Comparison of ENCODE assay signal across 8 mouse cellular contexts in genomic region chr6:67535005-67535776, GRCm38 (mm10). TPM values are rescaled to one million over a fixed set of nuclear protein-coding genes. Genes with fewer than 3 reads are reported as not detected.
DNase-seq lines count a peak whose midpoint lies in the region; ATAC-seq lines count a peak whose summit lies in the region.

No protein-coding gene starts in this region.

- H3K4me3 ChIP-seq in heart, embryonic 11.5 days (ENCODE audit: low read depth, low read length), result peak overlapping the region; percentile 44
- H3K4me3 ChIP-seq in hindbrain, embryonic 11.5 days (ENCODE audit: low read depth, low read length), result peak overlapping the region; percentile 34
- peak overlapping the region; percentile 36 for H3K4me3 ChIP-seq in liver, embryonic 12.5 days

- H3K4me2 ChIP-seq in heart, embryonic 11.5 days, result peak overlapping the region; percentile 83
- H3K4me2 ChIP-seq in hindbrain, embryonic 11.5 days (replicated peaks; ENCODE audit: low read depth, low read length), result peak overlapping the region; percentile 60
- H3K4me2 ChIP-seq in liver, embryonic 12.5 days, result peak overlapping the region; percentile 59

- no peak overlapping the region for H3K27ac ChIP-seq in heart, embryonic 11.5 days (ENCODE audit: low read depth, low read length)
- H3K27ac ChIP-seq in hindbrain, embryonic 11.5 days (ENCODE audit: low read depth, low read length), result no peak overlapping the region
- H3K27ac ChIP-seq in liver, embryonic 12.5 days, result no peak overlapping the region

- peak overlapping the region; percentile 39; the same call in 1 of the 2 replicates for H3K9ac ChIP-seq in heart, embryonic 11.5 days (ENCODE audit: low read depth, low read length)
- H3K9ac ChIP-seq in hindbrain, embryonic 11.5 days (ENCODE audit: low read depth, low read length), result no peak overlapping the region
- no peak overlapping the region for H3K9ac ChIP-seq in liver, embryonic 12.5 days

- H3K4me1 ChIP-seq in heart, embryonic 11.5 days (ENCODE audit: control insufficient read depth, insufficient read depth, low read length), result no peaks in the 10 kb centered on the region
- H3K4me1 ChIP-seq in hindbrain, embryonic 11.5 days (replicated peaks; ENCODE audit: control insufficient read depth, insufficient read depth, low read length), result no peaks in the 10 kb centered on the region; the same call in 1 of the 2 replicates
- H3K4me1 ChIP-seq in liver, embryonic 12.5 days, result 0 out of 2 replicates have a peak, but pooled peaks cover 5% of the 10 kb centered on the region

- H3K27me3 ChIP-seq in heart, embryonic 11.5 days (ENCODE audit: control insufficient read depth, insufficient read depth, low read length), result peaks cover 56% of the 10 kb centered on the region
- H3K27me3 ChIP-seq in hindbrain, embryonic 11.5 days (ENCODE audit: control insufficient read depth, insufficient read depth, low read length), result peaks cover 39% of the 10 kb centered on the region
- peaks cover 60% of the 10 kb centered on the region for H3K27me3 ChIP-seq in liver, embryonic 12.5 days (replicated peaks)

- DNase-seq in heart, postnatal 36 days, result no peak
- DNase-seq in ZHBTc4 (ENCODE audit: low read depth, low spot score), result peak; percentile 69
- peak; percentile 67 for DNase-seq in hindbrain, embryonic 11.5 days (ENCODE audit: low spot score)
- DNase-seq in T-cell, adult 2 months (ENCODE audit: low spot score), result no peak
- DNase-seq in adrenal gland, adult 18-20 months (ENCODE audit: low spot score in 2 of 2), result no peak

- 1% methylated on average over 62 of the region's 62 CpGs for WGBS in heart, embryonic 11.5 days (ENCODE audit: insufficient replicate concordance)
- WGBS in hindbrain, embryonic 11.5 days, result under 1% methylated on average over 62 of the region's 62 CpGs
- WGBS in liver, embryonic 12.5 days (ENCODE audit: insufficient replicate concordance), result 2% methylated on average over 62 of the region's 62 CpGs

- intact Hi-C loops in heart, postnatal 36 days (cut with DNase I), result no loop called here

- ATAC-seq in heart, embryonic 11.5 days (replicated peaks; ENCODE audit: insufficient number of reproducible peaks, low FRiP score, low TSS enrichment), result 0 out of 2 replicates have a peak, but pooled peaks have one; percentile 26
- peak; percentile 68 for ATAC-seq in hindbrain, embryonic 11.5 days (ENCODE audit: low FRiP score)
- ATAC-seq in liver, embryonic 12.5 days, result peak; percentile 51; the same call in 1 of the 2 replicates
- ATAC-seq in monocyte, adult 5-6 weeks (replicated peaks; ENCODE audit: insufficient number of reproducible peaks, low FRiP score, low TSS enrichment, poor library complexity, severe bottlenecking), result peak; percentile 13; the same call in 1 of the 2 replicates

- no peaks in the 10 kb centered on the region for H3K9me3 ChIP-seq in heart, embryonic 11.5 days (replicated peaks; ENCODE audit: control insufficient read depth, low read length)
- H3K9me3 ChIP-seq in hindbrain, embryonic 11.5 days (ENCODE audit: control insufficient read depth, low read length), result no peaks in the 10 kb centered on the region
- H3K9me3 ChIP-seq in liver, embryonic 12.5 days (replicated peaks), result no peaks in the 10 kb centered on the region

- H3K36me3 ChIP-seq in heart, embryonic 11.5 days (ENCODE audit: control insufficient read depth, insufficient read depth, low read length), result no peaks in the 10 kb centered on the region
- no peaks in the 10 kb centered on the region for H3K36me3 ChIP-seq in hindbrain, embryonic 11.5 days (ENCODE audit: control insufficient read depth, insufficient read depth, low read length)
- no peaks in the 10 kb centered on the region for H3K36me3 ChIP-seq in liver, embryonic 12.5 days

RNA-seq across cellular contexts. Expression of gene Tacstd2, which starts 0.4 kb away (rescaled TPM):
- polyA plus RNA-seq in heart, embryonic 11.5 days (2014; fragmentation: Nextera tagmentation; extraction: Ambion mirVana), result 0.41 and 0.59 TPM in 2 replicates
- not detected for total RNA-seq in heart, postnatal 36 days (2021)
- 5.5 and 10.0 TPM in 2 replicates for polyA plus RNA-seq in hindbrain, embryonic 11.5 days (2014; fragmentation: Nextera tagmentation; extraction: Ambion mirVana)
- 0.41 and 0.55 TPM in 2 replicates for polyA plus RNA-seq in liver, embryonic 12.5 days (2016; fragmentation: Nextera tagmentation; extraction: Ambion mirVana)
- 3.5 to 15.1 TPM (median 5.5 TPM) in 3 replicates for total RNA-seq in monocyte, adult 5-6 weeks (2017)
- not detected for total RNA-seq in adrenal gland, adult 18-20 months (2021)

RNA-seq across cellular contexts. Expression of gene Il23r, which starts 43.5 kb away (rescaled TPM):
- polyA plus RNA-seq in heart, embryonic 11.5 days (2014; fragmentation: Nextera tagmentation; extraction: Ambion mirVana), result not detected in 2 replicates
- total RNA-seq in heart, postnatal 36 days (2021), result not detected
- polyA plus RNA-seq in hindbrain, embryonic 11.5 days (2014; fragmentation: Nextera tagmentation; extraction: Ambion mirVana), result not detected in 2 replicates
- not detected in 2 replicates for polyA plus RNA-seq in liver, embryonic 12.5 days (2016; fragmentation: Nextera tagmentation; extraction: Ambion mirVana)
- not detected in 3 replicates for total RNA-seq in monocyte, adult 5-6 weeks (2017)
- total RNA-seq in adrenal gland, adult 18-20 months (2021), result 10 to 100 TPM; 17.7 to 24.0 TPM

Comparison
In these comparisons a context has a peak if more than half of its experiments do, and no peak if none do; other contexts are left out.
1. ATAC-seq: peak in every context shown above with its lines; median percentile 68 in hindbrain, embryonic 11.5 days; 51 in liver, embryonic 12.5 days; 26 in heart, embryonic 11.5 days; 13 in monocyte, adult 5-6 weeks.
2. DNase-seq: peak in ZHBTc4 (single experiment) and hindbrain, embryonic 11.5 days (single experiment); none in heart, postnatal 36 days (0 of 2), T-cell, adult 2 months (single experiment) and adrenal gland, adult 18-20 months (0 of 2).
3. RNA of gene Il23r, which starts 43.5 kb away (total RNA-seq): 17.7 to 24.0 TPM in adrenal gland, adult 18-20 months; not detected in heart, postnatal 36 days and not detected in monocyte, adult 5-6 weeks; every median in the first group is over 10 times any median in the second.
4. Peak in every context shown above with its lines, with median percentiles within 50 percentile points of each other: H3K4me2 ChIP-seq and H3K4me3 ChIP-seq.